Mouse (Mus musculus) lung, adult 2 months (tissue): ENCODE results near the gene Rnf39.

ENCODE experiments used
- CTCF ChIP-seq: fragments of 200-500 bp; IDR thresholded peaks from 2 replicates; pipeline ENCODE4 v1.5.1; 2011; ENCODE audit warnings: mild to moderate bottlenecking, low read length, control low read depth; ENCODE audit not compliant: insufficient read depth
- POLR2A ChIP-seq: fragments of 200-500 bp; IDR thresholded peaks from 2 replicates; pipeline ENCODE4 v1.6.1; 2011; ENCODE audit warnings: low read depth, mild to moderate bottlenecking, control low read depth, low read length, borderline replicate concordance; ENCODE audit errors: extremely low read depth

- no peak for TF ChIP-seq CTCF
- no peak for TF ChIP-seq POLR2A
Observed at GRCm38 (mm10) chr17:36993770-36994325, 51.1 kb downstream of the Rnf39 start.
